Mouse (Mus musculus): ENCODE data around the gene 2410004B18Rik.

The 2410004B18Rik gene

GRCm38 (mm10) chr3:145925506-145925905 is 12.3 kb upstream of the 2410004B18Rik start:
- DNase-seq (ENCODE audit: extremely low read depth, insufficient read length, low spot score), result no peak

GRCm38 (mm10) chr3:145929525-145930400 is 8.1 kb upstream of the 2410004B18Rik start:
- no peak for DNase-seq (ENCODE audit: extremely low read depth, insufficient read length, low spot score)

- no peak for DNase-seq (ENCODE audit: extremely low read depth, insufficient read length, low spot score)
Observed at GRCm38 (mm10) chr3:145933845-145934244, 4.0 kb upstream of the 2410004B18Rik start.

- DNase-seq (ENCODE audit: extremely low read depth, insufficient read length, low spot score), result no peak
Observed at GRCm38 (mm10) chr3:145938405-145939349, 863 bp downstream of the 2410004B18Rik start.

- DNase-seq (ENCODE audit: extremely low read depth, insufficient read length, low spot score), result no peak
Observed at GRCm38 (mm10) chr3:145939402-145939801, 1.6 kb downstream of the 2410004B18Rik start.

- no peak for DNase-seq (ENCODE audit: extremely low read depth, insufficient read length, low spot score)
Observed at GRCm38 (mm10) chr3:145939971-145940370, 2.2 kb downstream of the 2410004B18Rik start.

GRCm38 (mm10) chr3:145941971-145942370 is 4.2 kb downstream of the 2410004B18Rik start:
- DNase-seq (ENCODE audit: extremely low read depth, insufficient read length, low spot score), result peak; percentile 34

GRCm38 (mm10) chr3:145944348-145944747 is 6.5 kb downstream of the 2410004B18Rik start:
- no peak for DNase-seq (ENCODE audit: extremely low read depth, insufficient read length, low spot score)

- no peak for DNase-seq (ENCODE audit: extremely low read depth, insufficient read length, low spot score)
Observed at GRCm38 (mm10) chr3:145945904-145946303, 8.1 kb downstream of the 2410004B18Rik start.

GRCm38 (mm10) chr3:145946654-145947053 is 8.8 kb downstream of the 2410004B18Rik start:
- DNase-seq (ENCODE audit: extremely low read depth, insufficient read length, low spot score), result no peak

- DNase-seq (ENCODE audit: extremely low read depth, insufficient read length, low spot score), result no peak
Observed at GRCm38 (mm10) chr3:145947539-145948204, 9.9 kb downstream of the 2410004B18Rik start.

GRCm38 (mm10) chr3:145950034-145950814 is 12.4 kb downstream of the 2410004B18Rik start:
- peak; percentile 20 for DNase-seq (ENCODE audit: extremely low read depth, insufficient read length, low spot score)

GRCm38 (mm10) chr3:145950815-145951130 is 13.0 kb downstream of the 2410004B18Rik start:
- no peak for DNase-seq (ENCODE audit: extremely low read depth, insufficient read length, low spot score)

GRCm38 (mm10) chr3:145951287-145952165 is 13.7 kb downstream of the 2410004B18Rik start:
- DNase-seq (ENCODE audit: extremely low read depth, insufficient read length, low spot score), result peak; percentile 75

GRCm38 (mm10) chr3:145952945-145953344 is 15.1 kb downstream of the 2410004B18Rik start:
- DNase-seq (ENCODE audit: extremely low read depth, insufficient read length, low spot score), result no peak

GRCm38 (mm10) chr3:145953411-145953810 is 15.6 kb downstream of the 2410004B18Rik start:
- DNase-seq (ENCODE audit: extremely low read depth, insufficient read length, low spot score), result no peak

- DNase-seq (ENCODE audit: extremely low read depth, insufficient read length, low spot score), result no peak
Observed at GRCm38 (mm10) chr3:145959824-145960223, 22.0 kb downstream of the 2410004B18Rik start.

GRCm38 (mm10) chr3:145962411-145962810 is 24.6 kb downstream of the 2410004B18Rik start:
- DNase-seq (ENCODE audit: extremely low read depth, insufficient read length, low spot score), result no peak
